Comparison of ENCODE assay signal across 35 mouse cellular contexts in genomic region chr3:100762895-100763294, GRCm38 (mm10).
"Had no signal": no experiment of that assay in that cellular context is flagged by ENCODE, and none has a peak within 500 bp of the region (broad histone marks: within the 10 kb centered on the region; RNA-seq: fewer than 3 reads in every experiment).

No protein-coding gene starts in this region.

- DNase-seq: heart, postnatal 10 days; heart, postnatal 14 days; heart, postnatal 36 days; heart, postnatal 4 days; kidney, adult 11 months; kidney, adult 18-20 months; kidney, adult 2 months; kidney, adult 8-10 months; kidney, adult 9 months; kidney, postnatal 10 days; kidney, postnatal 14 days; kidney, postnatal 25 days; kidney, postnatal 36 days; kidney, postnatal 4 days; layer of hippocampus, adult 9-11 months had no signal

- H3K27ac ChIP-seq: heart, embryonic 10.5 days; heart, embryonic 13.5 days; heart, embryonic 15.5 days; hindbrain, embryonic 10.5 days; hindbrain, embryonic 12.5 days; hindbrain, embryonic 13.5 days; hindbrain, embryonic 14.5 days; hindbrain, embryonic 15.5 days; hindbrain, postnatal 0 days; intestine, embryonic 15.5 days; kidney, embryonic 15.5 days; kidney, postnatal 0 days; layer of hippocampus, adult 2 months; left cerebral cortex, adult 2 months had no signal

- H3K27me3 ChIP-seq: heart, embryonic 12.5 days; heart, embryonic 13.5 days; heart, embryonic 15.5 days; hindbrain, embryonic 12.5 days; hindbrain, embryonic 13.5 days; hindbrain, embryonic 15.5 days; intestine, embryonic 15.5 days had no signal

- H3K4me2 ChIP-seq: heart, embryonic 11.5 days; heart, embryonic 12.5 days; heart, embryonic 13.5 days; heart, embryonic 15.5 days; hindbrain, embryonic 12.5 days; hindbrain, embryonic 13.5 days; hindbrain, embryonic 14.5 days; hindbrain, embryonic 15.5 days; intestine, embryonic 15.5 days; kidney, embryonic 15.5 days had no signal

- H3K36me3 ChIP-seq: heart, embryonic 10.5 days; heart, embryonic 12.5 days; heart, embryonic 13.5 days; heart, embryonic 15.5 days; hindbrain, embryonic 10.5 days; hindbrain, embryonic 12.5 days; hindbrain, embryonic 13.5 days; hindbrain, embryonic 15.5 days; intestine, embryonic 15.5 days; kidney, embryonic 15.5 days had no signal

- H3K4me1 ChIP-seq: heart, embryonic 12.5 days; heart, embryonic 13.5 days; heart, embryonic 15.5 days; hindbrain, embryonic 12.5 days; hindbrain, embryonic 13.5 days; hindbrain, embryonic 15.5 days; intestine, embryonic 15.5 days; kidney, embryonic 15.5 days had no signal

- H3K9ac ChIP-seq: heart, embryonic 12.5 days; heart, embryonic 13.5 days; heart, embryonic 15.5 days; hindbrain, embryonic 12.5 days; hindbrain, embryonic 13.5 days; hindbrain, embryonic 14.5 days; hindbrain, embryonic 15.5 days; intestine, embryonic 15.5 days; kidney, embryonic 15.5 days had no signal

- H3K4me3 ChIP-seq: heart, embryonic 10.5 days; heart, embryonic 12.5 days; heart, embryonic 13.5 days; heart, embryonic 15.5 days; hindbrain, embryonic 10.5 days; hindbrain, embryonic 12.5 days; hindbrain, embryonic 13.5 days; hindbrain, embryonic 15.5 days; intestine, embryonic 15.5 days; kidney, embryonic 15.5 days; layer of hippocampus, adult 2 months; left cerebral cortex, adult 2 months had no signal

- ATAC-seq: hindbrain, embryonic 16.5 days; hindbrain, postnatal 0 days; inflammation-experienced regulatory T-cells, adult 6 months; intestine, embryonic 15.5 days; intestine, embryonic 16.5 days; intestine, postnatal 0 days had no signal

- H3K9me3 ChIP-seq: heart, embryonic 10.5 days; heart, embryonic 12.5 days; heart, embryonic 13.5 days; heart, embryonic 15.5 days; hindbrain, embryonic 10.5 days; hindbrain, embryonic 12.5 days; hindbrain, embryonic 13.5 days; hindbrain, embryonic 15.5 days; intestine, embryonic 15.5 days; kidney, embryonic 15.5 days had no signal
